Mouse (Mus musculus): ENCODE measurements around the gene Ube2o. TPM values are rescaled to one million over a fixed set of nuclear protein-coding genes. Genes with fewer than 3 reads are reported as not detected.

Ube2o gene
- polyA plus RNA-seq, 1 experiment from 2014 or later, result 15.2 TPM

- Histone ChIP-seq H3K9me3 (ENCODE audit: low read length) (no peaks in the 10 kb centered on the region), H3K4me2 (ENCODE audit: low read depth, low read length) (no peak overlapping the region), H3K36me3 (replicated peaks; ENCODE audit: insufficient read depth, low read length) (no peaks in the 10 kb centered on the region), H3K9ac (replicated peaks) (no peak overlapping the region), H3K27ac (ENCODE audit: low read depth) (no peak overlapping the region), H3K4me3 (ENCODE audit: low read depth, low read length) (no peak overlapping the region), H3K4me1 (ENCODE audit: insufficient read depth) (peaks cover 12% of the 10 kb centered on the region), H3K27me3 (ENCODE audit: insufficient read depth, low read length) (peaks cover 6% of the 10 kb centered on the region; the same call in 1 of the 2 replicates)
- TF ChIP-seq CTCF (IDR thresholded peaks at IDR 0.05; ENCODE audit: low read depth), result no peak
- TF ChIP-seq EP300 (IDR thresholded peaks at IDR 0.05; ENCODE audit: low read depth), result no peak
- DNase-seq (peak; percentile 73), ATAC-seq (peak; percentile 41; the same call in 1 of the 2 replicates)
- 37% methylated on average over 3 of the region's 3 CpGs for WGBS (ENCODE audit: insufficient replicate concordance)
These were observed 60.1 kb downstream of the Ube2o start for GRCm38 (mm10) chr11:116521143-116521542.

DNA sequence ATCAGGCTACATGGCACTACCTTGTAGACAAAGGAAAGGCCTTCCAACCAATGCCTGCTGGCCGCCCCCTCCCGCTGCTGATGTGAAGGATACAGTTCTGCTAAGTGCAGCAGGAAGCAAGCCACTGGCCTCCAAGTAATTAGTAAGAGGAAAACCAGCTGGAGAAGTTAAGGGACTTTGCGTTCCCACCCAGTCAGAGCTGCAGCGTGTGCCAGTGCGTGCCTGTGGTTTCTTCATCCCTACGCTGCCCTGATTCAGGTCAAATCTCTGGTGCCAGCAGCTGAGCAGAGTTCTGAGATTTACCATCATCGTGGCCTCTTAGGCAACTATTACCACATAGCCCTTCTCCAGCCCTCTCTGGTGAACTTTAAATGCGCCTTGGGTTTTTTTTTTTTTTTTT is 62.8 kb downstream of the Ube2o start:
- Histone ChIP-seq H3K27ac (ENCODE audit: low read depth) (no peak overlapping the region), H3K27me3 (ENCODE audit: insufficient read depth, low read length) (peaks cover 11% of the 10 kb centered on the region; the same call in 1 of the 2 replicates), H3K4me2 (ENCODE audit: low read depth, low read length) (no peak overlapping the region), H3K4me3 (ENCODE audit: low read depth, low read length) (no peak overlapping the region), H3K9me3 (ENCODE audit: low read length) (no peaks in the 10 kb centered on the region), H3K36me3 (replicated peaks; ENCODE audit: insufficient read depth, low read length) (no peaks in the 10 kb centered on the region), H3K9ac (replicated peaks) (no peak overlapping the region), H3K4me1 (ENCODE audit: insufficient read depth) (peaks cover 7% of the 10 kb centered on the region)
- WGBS (ENCODE audit: insufficient replicate concordance), result 51% methylated on average over 8 of the region's 8 CpGs
- no peak for ATAC-seq
- TF ChIP-seq EP300 (IDR thresholded peaks at IDR 0.05; ENCODE audit: low read depth), result no peak
- TF ChIP-seq CTCF (IDR thresholded peaks at IDR 0.05; ENCODE audit: low read depth), result no peak
- no peak for DNase-seq

DNA sequence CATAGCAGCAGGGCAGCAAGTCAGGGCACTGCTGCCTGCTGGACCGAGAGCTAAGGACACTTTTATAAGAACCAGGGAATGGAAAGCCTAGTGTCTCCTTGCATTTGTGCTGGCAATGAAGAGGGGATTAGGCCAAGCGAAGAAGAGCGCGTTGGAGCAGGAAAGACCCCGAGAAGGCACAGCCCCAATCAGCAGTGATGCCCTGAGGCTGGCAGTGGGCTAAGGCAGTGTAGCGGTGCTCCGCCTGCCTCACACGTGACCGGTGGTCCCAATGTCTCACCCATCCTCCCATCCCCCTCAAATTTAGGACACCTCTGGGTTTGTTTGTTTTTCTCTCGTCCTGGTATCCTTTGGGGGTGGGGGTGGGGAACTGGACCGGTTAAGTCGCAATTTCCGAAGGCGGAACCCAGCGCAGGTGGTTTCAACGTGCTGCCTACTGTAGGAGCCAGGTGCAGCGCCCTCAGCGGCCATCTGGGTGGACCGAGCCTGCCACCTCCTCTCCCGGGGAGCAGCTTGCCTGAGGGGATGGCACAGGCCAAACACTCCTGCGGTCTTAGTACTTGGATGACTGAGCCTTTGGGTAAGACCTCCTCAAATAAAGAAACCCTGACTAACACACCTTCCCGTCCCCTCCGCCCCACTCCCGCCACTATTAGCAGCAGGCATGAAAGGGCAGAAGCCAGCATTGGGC is 65.8 kb downstream of the Ube2o start:
- 36% methylated on average over 24 of the region's 24 CpGs for WGBS (ENCODE audit: insufficient replicate concordance)
- DNase-seq (no peak), ATAC-seq (no peak)
- no peak overlapping the region for H3K27ac ChIP-seq (ENCODE audit: low read depth)
- peaks cover 4% of the 10 kb centered on the region for H3K4me1 ChIP-seq (ENCODE audit: insufficient read depth)
- peaks cover 8% of the 10 kb centered on the region; the same call in 1 of the 2 replicates for H3K27me3 ChIP-seq (ENCODE audit: insufficient read depth, low read length)
- no peak overlapping the region for H3K4me2 ChIP-seq (ENCODE audit: low read depth, low read length)
- H3K4me3 ChIP-seq (ENCODE audit: low read depth, low read length), result no peak overlapping the region
- H3K36me3 ChIP-seq (replicated peaks; ENCODE audit: insufficient read depth, low read length), result no peaks in the 10 kb centered on the region
- no peaks in the 10 kb centered on the region; the same call in 1 of the 2 replicates for H3K9me3 ChIP-seq (ENCODE audit: low read length)
- TF ChIP-seq CTCF (IDR thresholded peaks at IDR 0.05; ENCODE audit: low read depth) (no peak; the same call in 1 of the 2 replicates), EP300 (IDR thresholded peaks at IDR 0.05; ENCODE audit: low read depth) (no peak)
- H3K9ac ChIP-seq (replicated peaks), result no peak overlapping the region

DNA sequence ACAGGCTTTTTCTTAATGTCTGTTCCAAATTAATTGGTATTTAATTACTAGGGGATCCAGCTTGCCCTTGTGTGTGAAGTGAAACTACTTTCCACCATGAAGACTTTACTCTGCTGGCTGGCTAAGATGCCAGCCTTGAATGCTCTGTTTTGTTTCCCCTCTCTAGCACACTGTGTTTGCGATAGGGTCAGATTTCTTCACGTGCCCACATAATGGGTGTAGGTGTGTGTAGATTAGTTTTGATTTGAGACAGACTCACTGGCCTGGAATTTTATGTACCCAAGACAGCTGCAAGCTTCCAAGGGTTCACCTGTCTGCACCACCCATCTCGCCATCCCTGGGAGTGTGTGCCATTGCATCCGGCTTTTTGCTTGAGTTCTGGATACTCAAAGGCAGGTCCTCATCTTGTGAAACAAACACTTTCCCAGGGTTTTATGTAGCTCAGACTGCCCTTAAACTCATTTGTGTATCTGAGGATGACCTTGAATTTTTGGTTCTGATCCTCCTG is 67.7 kb downstream of the Ube2o start:
- Histone ChIP-seq H3K4me1 (ENCODE audit: insufficient read depth) (peaks cover 4% of the 10 kb centered on the region), H3K4me2 (ENCODE audit: low read depth, low read length) (no peak overlapping the region), H3K4me3 (ENCODE audit: low read depth, low read length) (no peak overlapping the region), H3K9me3 (ENCODE audit: low read length) (no peaks in the 10 kb centered on the region; the same call in 1 of the 2 replicates), H3K27ac (ENCODE audit: low read depth) (no peak overlapping the region), H3K27me3 (ENCODE audit: insufficient read depth, low read length) (0 out of 2 replicates have a peak, but pooled peaks cover 7% of the 10 kb centered on the region), H3K9ac (replicated peaks) (no peak overlapping the region), H3K36me3 (replicated peaks; ENCODE audit: insufficient read depth, low read length) (no peaks in the 10 kb centered on the region)
- no peak for TF ChIP-seq EP300 (IDR thresholded peaks at IDR 0.05; ENCODE audit: low read depth)
- no peak for TF ChIP-seq CTCF (IDR thresholded peaks at IDR 0.05; ENCODE audit: low read depth)
- DNase-seq (no peak), ATAC-seq (no peak)
- WGBS (ENCODE audit: insufficient replicate concordance), result 71% methylated on average over 4 of the region's 4 CpGs

GRCm38 (mm10) chr11:116512987-116513386 is 68.3 kb downstream of the Ube2o start:
- Histone ChIP-seq H3K9ac (replicated peaks) (no peak overlapping the region), H3K27ac (ENCODE audit: low read depth) (no peak overlapping the region), H3K9me3 (ENCODE audit: low read length) (no peaks in the 10 kb centered on the region; the same call in 1 of the 2 replicates), H3K4me2 (ENCODE audit: low read depth, low read length) (no peak overlapping the region), H3K4me3 (ENCODE audit: low read depth, low read length) (no peak overlapping the region), H3K36me3 (replicated peaks; ENCODE audit: insufficient read depth, low read length) (no peaks in the 10 kb centered on the region), H3K27me3 (ENCODE audit: insufficient read depth, low read length) (0 out of 2 replicates have a peak, but pooled peaks cover 7% of the 10 kb centered on the region), H3K4me1 (ENCODE audit: insufficient read depth) (peaks cover 4% of the 10 kb centered on the region)
- ATAC-seq (no peak), DNase-seq (no peak)
- no peak for TF ChIP-seq EP300 (IDR thresholded peaks at IDR 0.05; ENCODE audit: low read depth)
- TF ChIP-seq CTCF (IDR thresholded peaks at IDR 0.05; ENCODE audit: low read depth), result no peak
- WGBS (ENCODE audit: insufficient replicate concordance), result 75% methylated on average over 6 of the region's 6 CpGs

DNA sequence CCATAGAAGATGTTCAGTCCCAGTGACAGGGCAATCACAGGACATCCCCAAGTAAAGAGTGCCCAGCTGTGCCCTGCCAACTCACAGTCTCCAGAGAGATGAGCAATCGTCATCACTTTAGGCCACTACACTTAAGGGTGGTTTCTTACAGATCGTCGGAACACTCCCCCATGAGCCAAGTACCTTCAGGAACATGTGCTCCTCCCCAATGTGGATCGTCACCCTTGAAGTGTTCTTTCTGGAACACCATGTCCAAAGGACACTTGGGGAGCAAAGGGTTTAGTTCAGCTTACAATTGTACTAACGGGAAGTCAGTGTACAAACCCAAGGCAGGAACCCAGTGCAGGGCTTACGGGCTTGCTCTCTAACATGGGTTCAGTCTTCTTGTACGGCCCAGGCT is 69.1 kb downstream of the Ube2o start:
- DNase-seq, result no peak
- 90% methylated on average over 7 of the region's 7 CpGs for WGBS (ENCODE audit: insufficient replicate concordance)
- ATAC-seq, result no peak

More for the DNA sequence above, 69.1 kb downstream of the Ube2o start:
- peaks cover 4% of the 10 kb centered on the region for H3K4me1 ChIP-seq (ENCODE audit: insufficient read depth)
- H3K27me3 ChIP-seq (ENCODE audit: insufficient read depth, low read length), result 0 out of 2 replicates have a peak, but pooled peaks cover 7% of the 10 kb centered on the region
- H3K4me3 ChIP-seq (ENCODE audit: low read depth, low read length), result no peak overlapping the region
- no peaks in the 10 kb centered on the region; the same call in 1 of the 2 replicates for H3K9me3 ChIP-seq (ENCODE audit: low read length)
- no peak overlapping the region for H3K9ac ChIP-seq (replicated peaks)
- no peaks in the 10 kb centered on the region for H3K36me3 ChIP-seq (replicated peaks; ENCODE audit: insufficient read depth, low read length)
- H3K27ac ChIP-seq (ENCODE audit: low read depth), result no peak overlapping the region
- TF ChIP-seq EP300 (IDR thresholded peaks at IDR 0.05; ENCODE audit: low read depth), result no peak
- TF ChIP-seq CTCF (IDR thresholded peaks at IDR 0.05; ENCODE audit: low read depth), result no peak
- H3K4me2 ChIP-seq (ENCODE audit: low read depth, low read length), result no peak overlapping the region
